Mouse (Mus musculus) mammary gland, adult 2 months (tissue): ENCODE results near the gene Gm8906. TPM values are rescaled to one million over a fixed set of nuclear protein-coding genes. Genes with fewer than 3 reads are reported as not detected.

Source experiments
- polyA plus RNA-seq: library from polyadenylated mRNA; depleted of rRNA; stranded (reverse); fragments of >200 nt; gene quantifications from 2 replicates; pipeline ENCODE4 v1.2.3, GENCODE M21; 2012; ENCODE audit warnings: low replicate concordance; rRNA removed

Gm8906 gene
- not detected in 2 replicates for polyA plus RNA-seq

GRCm38 (mm10) chr5:11502385-11502784, at the start of gene Gm8906:
Gene Gm8906 (plus strand): TSS chr5:11502685.

Other genes with a start within 250 kb of the Gm8906 start
- gene Gm8890, start 246.7 kb upstream of the Gm8906 start, polyA plus RNA-seq: not detected in 2 replicates
- gene Speer1, start 161.2 kb upstream of the Gm8906 start, polyA plus RNA-seq: not detected in 2 replicates
- not detected in 2 replicates for gene Gm8897, start 86.3 kb upstream of the Gm8906 start, polyA plus RNA-seq
- gene Gm6460, start 92.2 kb downstream of the Gm8906 start, polyA plus RNA-seq: not detected in 2 replicates
- not detected in 2 replicates for gene Gm8922, start 179.3 kb downstream of the Gm8906 start, polyA plus RNA-seq